Mouse (Mus musculus) forelimb bud, embryonic 11.5 days (tissue): ENCODE measurements at regions not wholly inside any gene's neighbourhood (a gene's known extent, or its start where the extent isn't known, plus 50 kb on each side); places are given as distances from the start of the nearest gene placed in this dataset.

Experiments
- DNase-seq: peaks from one replicate; pipeline ENCODE4 v3.0.0-alpha.2; 2012; ENCODE audit warnings: low read depth, low spot score

- DNase-seq: no peak
Measured at GRCm38 (mm10) chr10:17260154-17260553, 462.9 kb upstream of the Cited2 start.

GRCm38 (mm10) chr10:17260615-17261014, 462.4 kb upstream of the Cited2 start:
- DNase-seq: peak; percentile 17

GRCm38 (mm10) chr10:17261192-17261824, 461.7 kb upstream of the Cited2 start:
- DNase-seq: peak; percentile 84

- peak; percentile 69 for DNase-seq
Measured at GRCm38 (mm10) chr10:17261825-17262205, 461.2 kb upstream of the Cited2 start.

GRCm38 (mm10) chr10:17272646-17273045, 450.4 kb upstream of the Cited2 start:
- DNase-seq: no peak

- DNase-seq: no peak
Measured at GRCm38 (mm10) chr10:17273855-17274254, 449.2 kb upstream of the Cited2 start.

GRCm38 (mm10) chr10:17275214-17275613, 447.8 kb upstream of the Cited2 start:
- no peak for DNase-seq

GRCm38 (mm10) chr10:17277911-17278310, 445.1 kb upstream of the Cited2 start:
- DNase-seq: no peak

- DNase-seq: no peak
Measured at GRCm38 (mm10) chr10:17284858-17285257, 438.2 kb upstream of the Cited2 start.

GRCm38 (mm10) chr10:17287141-17287540, 435.9 kb upstream of the Cited2 start:
- DNase-seq: no peak

- no peak for DNase-seq
Measured at GRCm38 (mm10) chr10:17288231-17288630, 434.8 kb upstream of the Cited2 start.

GRCm38 (mm10) chr10:17292331-17292730, 430.7 kb upstream of the Cited2 start:
- no peak for DNase-seq

GRCm38 (mm10) chr10:17294440-17294839, 428.6 kb upstream of the Cited2 start:
- DNase-seq: no peak

GRCm38 (mm10) chr10:17295157-17295556, 427.9 kb upstream of the Cited2 start:
- DNase-seq: no peak

GRCm38 (mm10) chr10:17299600-17299999, 423.4 kb upstream of the Cited2 start:
- peak; percentile 4 for DNase-seq

- DNase-seq: no peak
Measured at GRCm38 (mm10) chr10:17326724-17327123, 396.3 kb upstream of the Cited2 start.

- DNase-seq: no peak
Measured at GRCm38 (mm10) chr10:17330904-17331606, 392.0 kb upstream of the Cited2 start.

- DNase-seq: no peak
Measured at GRCm38 (mm10) chr10:17331607-17332008, 391.4 kb upstream of the Cited2 start.

GRCm38 (mm10) chr10:17332025-17332767, 390.8 kb upstream of the Cited2 start:
- peak; percentile 37 for DNase-seq

GRCm38 (mm10) chr10:17332986-17333385, 390.0 kb upstream of the Cited2 start:
- DNase-seq: no peak

- DNase-seq: no peak
Measured at GRCm38 (mm10) chr10:17333676-17334075, 389.3 kb upstream of the Cited2 start.

- no peak for DNase-seq
Measured at GRCm38 (mm10) chr10:17337217-17337616, 385.8 kb upstream of the Cited2 start.

- no peak for DNase-seq
Measured at GRCm38 (mm10) chr10:17343829-17344228, 379.2 kb upstream of the Cited2 start.
